Mouse (Mus musculus): ENCODE data around the gene Plekha3. TPM values are rescaled to one million over a fixed set of nuclear protein-coding genes. Genes with fewer than 3 reads are reported as not detected.

The Plekha3 gene
- polyA plus RNA-seq, 2 experiments = 3.1 to 3.9 TPM

- peak overlapping the region; percentile 58 to 78 for H3K4me3 ChIP-seq (ENCODE audit: insufficient read depth in 1 of 2, low read depth in 2 of 2, low read length in 2 of 2)
- no peak for TF ChIP-seq CTCF (IDR thresholded peaks at IDR 0.05; ENCODE audit: low read depth)
- no peak for TF ChIP-seq EP300 (IDR thresholded peaks at IDR 0.05; ENCODE audit: low read depth)
- peak overlapping the region; percentile 78 for H3K4me2 ChIP-seq (ENCODE audit: low read depth)
- no peaks in the 10 kb centered on the region for H3K9me3 ChIP-seq (ENCODE audit: control insufficient read depth, low read length)
- no peaks in the 10 kb centered on the region for H3K27me3 ChIP-seq (ENCODE audit: control insufficient read depth, insufficient read depth, low read length)
- DNase-seq (ENCODE audit: low read depth in 3 of 3, low spot score in 3 of 3) (no peak), ATAC-seq (ENCODE audit: insufficient read depth) (peak; percentile 14)
- peak overlapping the region; percentile 24 for H3K9ac ChIP-seq (replicated peaks)
- 1% methylated on average over 30 of the region's 32 CpGs for WGBS (ENCODE audit: insufficient replicate concordance)
- H3K36me3 ChIP-seq (replicated peaks; ENCODE audit: control insufficient read depth, insufficient read depth, low read depth) = no peaks in the 10 kb centered on the region
- H3K27ac ChIP-seq = no peak overlapping the region
- peaks cover 3 to 14% of the 10 kb centered on the region in 2 experiments; a peak in 3 of 4 replicates for H3K4me1 ChIP-seq (replicated peaks; ENCODE audit: control insufficient read depth in 2 of 2, insufficient read depth in 2 of 2, low read length in 1 of 2)
Observed at GRCm38 (mm10) chr2:76647441-76647869, 27.6 kb upstream of the Plekha3 start.

GRCm38 (mm10) chr2:76647883-76648570 is 27.1 kb upstream of the Plekha3 start, which contains the start of the genes Prkra and Pjvk:
TSS of gene Prkra (minus strand) at chr2:76648015.
TSS of gene Pjvk (plus strand) at chr2:76648476.
- ATAC-seq (ENCODE audit: insufficient read depth) (peak; percentile 93), DNase-seq (ENCODE audit: low read depth in 3 of 3, low spot score in 3 of 3) (peak; percentile 85 to 89 (median 87))
- Histone ChIP-seq H3K36me3 (replicated peaks; ENCODE audit: control insufficient read depth, insufficient read depth, low read depth) (no peaks in the 10 kb centered on the region), H3K4me3 (ENCODE audit: insufficient read depth in 1 of 2, low read depth in 2 of 2, low read length in 2 of 2) (peak within 1 kb of the TSS; percentile 58 to 78), H3K9me3 (ENCODE audit: control insufficient read depth, low read length) (no peaks in the 10 kb centered on the region), H3K4me2 (ENCODE audit: low read depth) (peak within 1 kb of the TSS; percentile 78), H3K9ac (replicated peaks) (peak within 1 kb of the TSS; percentile 57), H3K4me1 (replicated peaks; ENCODE audit: control insufficient read depth in 2 of 2, insufficient read depth in 2 of 2, low read length in 1 of 2) (peaks cover 3 to 14% of the 10 kb centered on the region in 2 experiments; a peak in 3 of 4 replicates), H3K27me3 (ENCODE audit: control insufficient read depth, insufficient read depth, low read length) (no peaks in the 10 kb centered on the region), H3K27ac (peak within 1 kb of the TSS; percentile 1; the same call in 1 of the 2 replicates)
- WGBS (ENCODE audit: insufficient replicate concordance) = under 1% methylated on average over 41 of the region's 42 CpGs
- TF ChIP-seq EP300 (IDR thresholded peaks at IDR 0.05; ENCODE audit: low read depth) (no peak), CTCF (IDR thresholded peaks at IDR 0.05; ENCODE audit: low read depth) (no peak)

GRCm38 (mm10) chr2:76648666-76649141 is 26.4 kb upstream of the Plekha3 start:
- peaks cover 3 to 14% of the 10 kb centered on the region in 2 experiments; a peak in 3 of 4 replicates for H3K4me1 ChIP-seq (replicated peaks; ENCODE audit: control insufficient read depth in 2 of 2, insufficient read depth in 2 of 2, low read length in 1 of 2)
- no peak for TF ChIP-seq EP300 (IDR thresholded peaks at IDR 0.05; ENCODE audit: low read depth)
- no peak for TF ChIP-seq CTCF (IDR thresholded peaks at IDR 0.05; ENCODE audit: low read depth)
- ATAC-seq (ENCODE audit: insufficient read depth) (no peak), DNase-seq (ENCODE audit: low read depth in 3 of 3, low spot score in 3 of 3) (no peak)
- 35% methylated on average over 13 of the region's 13 CpGs for WGBS (ENCODE audit: insufficient replicate concordance)
- H3K9ac ChIP-seq (replicated peaks) = peak overlapping the region; percentile 57
- peak overlapping the region; percentile 54 to 58 for H3K4me3 ChIP-seq (ENCODE audit: insufficient read depth in 1 of 2, low read depth in 2 of 2, low read length in 2 of 2)
- H3K27ac ChIP-seq = peak overlapping the region; percentile 1; the same call in 1 of the 2 replicates
- H3K36me3 ChIP-seq (replicated peaks; ENCODE audit: control insufficient read depth, insufficient read depth, low read depth) = no peaks in the 10 kb centered on the region
- H3K9me3 ChIP-seq (ENCODE audit: control insufficient read depth, low read length) = no peaks in the 10 kb centered on the region
- H3K4me2 ChIP-seq (ENCODE audit: low read depth) = peak overlapping the region; percentile 78
- no peaks in the 10 kb centered on the region for H3K27me3 ChIP-seq (ENCODE audit: control insufficient read depth, insufficient read depth, low read length)

- Histone ChIP-seq H3K27me3 (ENCODE audit: control insufficient read depth, insufficient read depth, low read length) (no peaks in the 10 kb centered on the region), H3K9me3 (ENCODE audit: control insufficient read depth, low read length) (no peaks in the 10 kb centered on the region), H3K9ac (replicated peaks) (no peak overlapping the region), H3K4me2 (ENCODE audit: low read depth) (no peak overlapping the region), H3K27ac (no peak overlapping the region), H3K36me3 (replicated peaks; ENCODE audit: control insufficient read depth, insufficient read depth, low read depth) (no peaks in the 10 kb centered on the region), H3K4me1 (replicated peaks; ENCODE audit: control insufficient read depth in 2 of 2, insufficient read depth in 2 of 2, low read length in 1 of 2) (peaks cover 3% of the 10 kb centered on the region in 2 experiments; a peak in 2 of 4 replicates), H3K4me3 (ENCODE audit: insufficient read depth in 1 of 2, low read depth in 2 of 2, low read length in 2 of 2) (no peak overlapping the region)
- ATAC-seq (ENCODE audit: insufficient read depth) (no peak), DNase-seq (ENCODE audit: low read depth in 3 of 3, low spot score in 3 of 3) (no peak)
- WGBS (ENCODE audit: insufficient replicate concordance) = 76% methylated on average over 4 of the region's 4 CpGs
- TF ChIP-seq CTCF (IDR thresholded peaks at IDR 0.05; ENCODE audit: low read depth) (peak; percentile 38), EP300 (IDR thresholded peaks at IDR 0.05; ENCODE audit: low read depth) (no peak)
Observed at GRCm38 (mm10) chr2:76653070-76653469, 22.0 kb upstream of the Plekha3 start.

- H3K4me3 ChIP-seq (ENCODE audit: insufficient read depth in 1 of 2, low read depth in 2 of 2, low read length in 2 of 2) = no peak overlapping the region
- 74% methylated on average over 5 of the region's 5 CpGs for WGBS (ENCODE audit: insufficient replicate concordance)
- H3K4me1 ChIP-seq (replicated peaks; ENCODE audit: control insufficient read depth in 2 of 2, insufficient read depth in 2 of 2, low read length in 1 of 2) = no peaks in the 10 kb centered on the region
- no peak overlapping the region for H3K27ac ChIP-seq
- ATAC-seq (ENCODE audit: insufficient read depth) (no peak), DNase-seq (ENCODE audit: low read depth in 3 of 3, low spot score in 3 of 3) (no peak)
- H3K27me3 ChIP-seq (ENCODE audit: control insufficient read depth, insufficient read depth, low read length) = no peaks in the 10 kb centered on the region
- no peaks in the 10 kb centered on the region for H3K9me3 ChIP-seq (ENCODE audit: control insufficient read depth, low read length)
- no peak for TF ChIP-seq CTCF (IDR thresholded peaks at IDR 0.05; ENCODE audit: low read depth)
- TF ChIP-seq EP300 (IDR thresholded peaks at IDR 0.05; ENCODE audit: low read depth) = no peak
- H3K4me2 ChIP-seq (ENCODE audit: low read depth) = no peak overlapping the region
- no peak overlapping the region for H3K9ac ChIP-seq (replicated peaks)
- H3K36me3 ChIP-seq (replicated peaks; ENCODE audit: control insufficient read depth, insufficient read depth, low read depth) = no peaks in the 10 kb centered on the region
Observed at GRCm38 (mm10) chr2:76654646-76655045, 20.4 kb upstream of the Plekha3 start.
